Mouse (Mus musculus) neural tube, embryonic 14.5 days (tissue): Measurements from ENCODE around the gene Slc31a1. TPM values are rescaled to one million over a fixed set of nuclear protein-coding genes. Genes with fewer than 3 reads are reported as not detected.

ENCODE experiments used
- ATAC-seq: fragments of 200-750 bp; cut with Nextera tagmentation; 2 replicates; pipeline ENCODE4 v1.8.0; 2017; ENCODE audit warnings: low read depth, mild to moderate bottlenecking, moderate TSS enrichment, moderate library complexity
- H3K27ac ChIP-seq: fragments of 300-500 bp; sonication (generic); 2 replicates; pipeline ENCODE4 v1.5.1; 2014; ENCODE audit warnings: low read depth, mild to moderate bottlenecking, control low read depth, low read length, moderate library complexity, mixed read lengths
- H3K27me3 ChIP-seq: fragments of 300-500 bp; sonication (generic); 2 replicates; pipeline ENCODE4 v1.6.1; 2014; ENCODE audit warnings: low read length; ENCODE audit not compliant: control insufficient read depth, insufficient read depth
- H3K36me3 ChIP-seq: fragments of 300-500 bp; sonication (generic); 2 replicates; pipeline ENCODE4 v1.6.1; 2014; ENCODE audit warnings: low read length, mixed read lengths; ENCODE audit not compliant: control insufficient read depth, insufficient read depth
- H3K4me1 ChIP-seq: fragments of 300-500 bp; sonication (generic); 2 replicates; pipeline ENCODE4 v1.6.1; 2014; ENCODE audit warnings: low read length; ENCODE audit not compliant: control insufficient read depth, insufficient read depth
- H3K4me2 ChIP-seq: fragments of 300-500 bp; sonication (generic); 2 replicates; pipeline ENCODE4 v1.6.1; 2014; ENCODE audit warnings: mild to moderate bottlenecking, low read depth, low read length, control low read depth
- H3K4me3 ChIP-seq: fragments of 300-500 bp; sonication (generic); 2 replicates; pipeline ENCODE4 v1.5.1; 2014; ENCODE audit warnings: low read depth, low read length, control low read depth, mixed read lengths
- H3K9ac ChIP-seq: fragments of 300-500 bp; sonication (generic); replicated peaks from 2 replicates; pipeline ENCODE4 v1.6.1; 2014; ENCODE audit warnings: low read depth, mild to moderate bottlenecking, control low read depth, low read length, mixed read lengths
- H3K9me3 ChIP-seq: fragments of 300-500 bp; sonication (generic); 2 replicates; pipeline ENCODE4 v1.6.1; 2016; ENCODE audit warnings: low read length; ENCODE audit not compliant: control insufficient read depth
- WGBS: fragments of 180-500 bp; shearing (Covaris S2); extraction: QIAGEN DNeasy Blood & Tissue Kit; methylation state at CpG from one replicate; pipeline ENCODE4 v1.1.7; 2014; 5-methylcytosine and 5-hydroxymethylcytosine counted together
- polyA plus RNA-seq: library from polyadenylated mRNA; unstranded; fragments of >200 nt; fragmentation: Nextera tagmentation; extraction: Ambion mirVana; gene quantifications from 2 replicates; pipeline ENCODE4 v1.2.1, GENCODE M21; 2014

The Slc31a1 gene
- polyA plus RNA-seq, 1 experiment from 2014 or later = 26.3 TPM

DNA sequence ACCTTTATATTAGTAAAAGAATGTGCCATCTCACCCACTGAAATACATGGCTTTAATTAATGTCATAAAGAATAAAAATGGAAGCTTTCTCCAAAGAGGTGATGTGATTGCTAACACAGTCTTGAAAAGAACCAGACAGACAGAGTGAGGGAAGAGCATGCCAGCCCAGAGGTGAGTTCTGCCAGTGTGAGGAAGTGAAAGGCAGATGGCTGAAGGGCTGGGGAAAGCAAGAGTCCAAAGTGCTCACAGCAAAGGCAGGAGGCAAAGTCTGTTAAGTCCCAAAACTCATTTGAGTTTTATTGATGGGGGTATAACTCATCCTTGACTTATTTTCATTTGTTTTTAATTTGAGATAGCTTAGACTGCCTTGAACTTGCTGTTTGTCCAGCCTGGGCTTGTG lies 70.2 kb downstream of the Slc31a1 start:
- Histone ChIP-seq H3K9ac (no peak overlapping the region), H3K27me3 (no peaks in the 10 kb centered on the region), H3K4me1 (no peaks in the 10 kb centered on the region), H3K36me3 (no peaks in the 10 kb centered on the region), H3K27ac (no peak overlapping the region), H3K4me3 (no peak overlapping the region), H3K4me2 (no peak overlapping the region), H3K9me3 (no peaks in the 10 kb centered on the region)
- no peak for ATAC-seq

DNA sequence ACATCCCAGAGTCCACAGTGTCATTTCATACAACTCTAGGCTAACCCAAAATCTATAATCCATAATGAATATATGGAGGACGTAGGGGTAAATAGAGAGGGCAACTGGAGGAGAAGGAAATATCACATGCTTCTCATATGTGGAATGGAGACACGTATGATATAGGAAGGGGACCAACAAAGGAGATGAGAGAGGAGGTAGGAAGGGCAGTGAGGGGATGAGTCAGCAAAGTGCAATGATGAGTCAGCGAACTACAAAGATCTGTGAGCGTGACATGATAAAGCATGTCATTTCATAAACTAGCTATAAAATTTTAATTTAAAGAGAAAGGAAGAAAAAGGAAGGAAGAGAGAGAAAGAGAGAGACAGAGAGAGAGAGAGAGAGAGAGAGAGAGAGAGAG lies 71.0 kb downstream of the Slc31a1 start:
- WGBS = 91% methylated on average over 4 of the region's 4 CpGs
- no peaks in the 10 kb centered on the region for H3K9me3 ChIP-seq
- ATAC-seq = no peak
- H3K4me2 ChIP-seq = no peak overlapping the region
- H3K9ac ChIP-seq = no peak overlapping the region
- H3K4me1 ChIP-seq = no peaks in the 10 kb centered on the region
- no peak overlapping the region for H3K27ac ChIP-seq
- H3K27me3 ChIP-seq = no peaks in the 10 kb centered on the region
- no peak overlapping the region for H3K4me3 ChIP-seq
- no peaks in the 10 kb centered on the region for H3K36me3 ChIP-seq

DNA sequence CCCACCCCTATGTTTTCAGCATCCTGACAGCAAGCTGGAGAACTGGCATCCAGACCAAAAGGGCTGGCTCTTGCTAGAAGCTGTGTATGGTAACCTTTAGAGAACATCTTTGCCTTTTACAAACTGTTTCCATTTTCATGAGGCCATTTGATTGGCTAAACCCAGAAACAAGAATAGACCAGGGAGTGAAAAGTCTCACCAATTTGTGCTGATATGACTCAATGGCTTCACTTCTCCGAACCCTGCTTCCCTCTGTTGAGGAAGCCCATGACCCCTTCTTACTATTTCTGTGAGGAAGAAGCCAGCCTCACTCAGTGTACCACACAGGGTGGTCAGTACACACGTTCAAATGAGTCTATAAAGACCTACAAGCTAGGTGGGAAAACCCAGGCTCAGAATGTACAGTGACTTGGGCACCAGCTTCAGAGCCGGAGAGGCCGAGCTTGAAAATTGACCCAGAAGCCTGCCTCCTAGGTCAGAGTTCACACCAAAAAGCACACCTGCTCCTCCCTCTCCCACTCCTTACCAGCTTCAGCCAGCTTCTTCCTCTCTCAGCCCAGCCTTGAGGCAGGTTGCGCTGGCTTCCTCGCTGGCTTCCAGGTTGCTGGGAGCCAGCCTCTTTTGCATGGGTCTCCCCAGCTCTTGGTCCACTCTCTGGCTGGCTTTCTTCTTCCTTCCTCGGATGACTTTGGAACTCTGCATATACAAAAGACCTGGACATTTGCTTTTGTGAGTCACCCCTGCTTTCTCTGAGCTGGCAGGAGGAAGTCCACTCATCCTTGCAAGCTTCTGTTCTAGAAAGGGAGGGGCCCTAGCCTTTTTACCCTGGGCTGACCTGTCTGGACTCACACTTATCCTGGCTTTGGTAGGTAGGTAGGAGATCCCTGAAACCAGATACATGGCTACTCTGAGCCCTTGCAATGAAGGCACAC lies 73.7 kb downstream of the Slc31a1 start:
- Histone ChIP-seq H3K4me1 (no peaks in the 10 kb centered on the region), H3K27ac (no peak overlapping the region), H3K9me3 (no peaks in the 10 kb centered on the region), H3K4me2 (no peak overlapping the region), H3K4me3 (no peak overlapping the region), H3K36me3 (no peaks in the 10 kb centered on the region), H3K27me3 (no peaks in the 10 kb centered on the region), H3K9ac (no peak overlapping the region)
- ATAC-seq = no peak
- 81% methylated on average over 7 of the region's 7 CpGs for WGBS

DNA sequence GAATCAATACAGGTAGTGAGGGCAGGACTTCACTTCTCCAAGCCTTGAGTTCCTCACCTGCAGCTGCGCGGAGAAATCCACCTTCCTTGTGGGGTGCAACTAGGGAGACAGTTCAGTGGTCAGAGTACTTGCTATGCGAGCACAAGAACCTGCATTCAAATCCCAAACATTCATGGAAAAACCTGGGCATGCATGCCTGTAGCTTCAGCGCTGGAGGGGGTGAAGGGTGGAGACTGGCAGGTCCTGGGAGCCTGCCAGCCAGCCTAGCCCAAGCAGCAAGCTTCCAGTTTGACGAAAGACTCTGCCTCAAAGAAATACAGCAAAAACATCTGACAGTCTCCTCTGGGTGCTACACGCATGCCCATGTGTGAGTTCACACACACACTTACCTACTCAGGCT lies 74.6 kb downstream of the Slc31a1 start, which contains the start of gene Rnf183:
TSS of gene Rnf183 (minus strand) at position 172 of the 400 bp plus-strand sequence.
- 90% methylated on average over 6 of the region's 6 CpGs for WGBS

DNA sequence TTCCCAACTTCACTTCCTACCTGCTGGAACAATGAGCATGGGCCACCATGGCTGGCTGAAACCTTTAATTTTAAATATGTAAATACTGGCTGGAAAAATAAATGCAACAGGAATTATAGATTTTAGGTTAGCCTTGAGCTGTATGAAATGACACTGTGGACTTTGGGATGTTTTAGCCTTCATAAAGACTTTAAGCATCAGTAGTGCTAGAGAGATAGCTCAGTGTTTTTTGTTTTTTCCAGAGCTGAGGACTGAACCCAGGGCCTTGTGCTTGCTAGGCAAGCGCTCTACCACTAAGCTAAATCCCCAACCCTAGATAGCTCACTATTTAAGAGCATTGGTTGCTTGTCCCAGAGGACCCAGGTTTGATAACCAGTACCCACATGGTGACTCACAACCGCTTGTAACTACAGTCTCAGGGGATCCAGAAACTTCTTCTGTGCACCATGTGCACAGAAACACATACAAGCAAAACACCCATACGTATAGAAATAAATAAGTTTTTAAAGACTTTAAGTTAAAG lies 76.8 kb downstream of the Slc31a1 start:
- no peaks in the 10 kb centered on the region for H3K4me1 ChIP-seq
- 91% methylated on average over 3 of the region's 3 CpGs for WGBS
- no peaks in the 10 kb centered on the region for H3K27me3 ChIP-seq
- no peak for ATAC-seq
- no peak overlapping the region for H3K9ac ChIP-seq
- H3K4me3 ChIP-seq = no peak overlapping the region
- H3K9me3 ChIP-seq = no peaks in the 10 kb centered on the region
- no peaks in the 10 kb centered on the region for H3K36me3 ChIP-seq
- H3K27ac ChIP-seq = no peak overlapping the region
- no peak overlapping the region for H3K4me2 ChIP-seq

More for the DNA sequence above, 74.6 kb downstream of the Slc31a1 start, which contains the start of gene Rnf183:
- no peaks in the 10 kb centered on the region for H3K36me3 ChIP-seq
- no peaks in the 10 kb centered on the region for H3K9me3 ChIP-seq
- H3K4me1 ChIP-seq = no peaks in the 10 kb centered on the region
- no peak within 1 kb of the TSS for H3K9ac ChIP-seq
- H3K27ac ChIP-seq = no peak within 1 kb of the TSS
- H3K4me3 ChIP-seq = no peak within 1 kb of the TSS
- no peaks in the 10 kb centered on the region for H3K27me3 ChIP-seq
- no peak for ATAC-seq
- no peak within 1 kb of the TSS for H3K4me2 ChIP-seq

DNA sequence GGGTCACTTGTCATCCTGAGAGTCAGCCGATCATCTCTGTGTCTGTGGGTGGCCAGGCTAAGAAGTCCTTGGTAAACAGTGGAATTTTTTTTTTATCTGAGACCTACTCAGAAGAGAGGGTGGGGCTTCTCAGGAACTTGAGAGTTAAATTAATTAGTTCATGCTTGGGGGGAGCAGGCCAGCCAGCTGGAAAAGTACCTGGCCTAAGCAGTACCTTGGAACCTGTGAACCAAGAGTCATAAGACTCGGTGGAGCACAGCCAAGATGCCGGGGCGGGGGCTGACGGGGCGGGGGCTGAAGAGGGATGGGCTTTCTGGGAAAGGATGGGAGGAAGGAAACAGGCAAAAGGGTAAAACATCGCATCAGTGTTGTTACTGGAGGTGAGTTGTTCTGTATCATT lies 77.3 kb downstream of the Slc31a1 start:
- ATAC-seq = no peak
- Histone ChIP-seq H3K36me3 (no peaks in the 10 kb centered on the region), H3K4me3 (no peak overlapping the region), H3K9me3 (no peaks in the 10 kb centered on the region), H3K27ac (no peak overlapping the region), H3K4me2 (no peak overlapping the region), H3K4me1 (no peaks in the 10 kb centered on the region), H3K27me3 (no peaks in the 10 kb centered on the region), H3K9ac (no peak overlapping the region)
- WGBS = 84% methylated on average over 7 of the region's 7 CpGs

DNA sequence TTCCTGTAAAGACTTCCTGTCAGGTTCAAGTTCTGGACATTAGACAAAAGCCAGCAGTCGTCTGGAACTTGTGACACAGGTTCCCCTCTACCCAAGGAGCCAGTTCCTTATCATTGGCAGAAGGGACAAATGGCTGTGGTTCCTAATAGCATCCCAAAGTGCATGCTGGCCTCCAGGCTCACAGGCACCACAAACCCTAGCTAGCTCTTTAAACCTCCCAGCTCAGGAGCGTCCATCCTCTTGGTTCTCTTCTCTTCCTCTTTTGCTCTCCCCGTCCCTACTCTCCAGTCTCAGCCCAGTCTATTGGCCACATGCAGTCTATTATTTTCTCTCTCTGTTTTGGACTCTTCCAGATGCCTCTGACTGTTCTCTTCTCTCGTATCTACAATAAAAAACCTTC lies 79.3 kb downstream of the Slc31a1 start:
- H3K4me2 ChIP-seq = no peak overlapping the region
- H3K9me3 ChIP-seq = no peaks in the 10 kb centered on the region
- no peak overlapping the region for H3K27ac ChIP-seq
- H3K9ac ChIP-seq = no peak overlapping the region
- no peaks in the 10 kb centered on the region for H3K36me3 ChIP-seq
- H3K27me3 ChIP-seq = no peaks in the 10 kb centered on the region
- no peak overlapping the region for H3K4me3 ChIP-seq
- no peak for ATAC-seq
- WGBS = 77% methylated on average over 4 of the region's 4 CpGs
- no peaks in the 10 kb centered on the region for H3K4me1 ChIP-seq

DNA sequence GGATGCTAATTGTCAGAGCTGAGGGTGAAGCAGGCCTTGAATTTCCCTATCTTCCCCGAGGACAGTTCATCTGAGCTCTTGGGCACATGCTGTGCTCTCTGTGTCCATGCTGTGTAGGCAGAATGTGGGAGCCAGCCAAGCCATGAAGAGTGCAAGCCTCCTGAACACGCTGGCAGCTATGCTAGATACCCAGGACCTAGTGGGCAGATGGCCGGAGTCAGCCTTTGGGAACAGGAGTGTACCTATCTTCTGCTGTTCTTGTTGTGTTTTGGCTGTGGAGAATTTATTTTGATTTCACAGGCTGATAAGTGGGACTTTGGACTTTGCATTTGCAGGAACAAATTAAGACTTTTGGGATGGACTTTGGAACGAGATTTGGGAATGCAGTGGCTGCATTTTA lies 80.0 kb downstream of the Slc31a1 start:
- H3K4me3 ChIP-seq = no peak overlapping the region
- no peaks in the 10 kb centered on the region for H3K27me3 ChIP-seq
- no peaks in the 10 kb centered on the region for H3K4me1 ChIP-seq
- H3K9ac ChIP-seq = no peak overlapping the region
- ATAC-seq = no peak
- no peaks in the 10 kb centered on the region for H3K36me3 ChIP-seq
- H3K27ac ChIP-seq = no peak overlapping the region
- WGBS = 76% methylated on average over 4 of the region's 4 CpGs
- no peak overlapping the region for H3K4me2 ChIP-seq
- no peaks in the 10 kb centered on the region for H3K9me3 ChIP-seq

DNA sequence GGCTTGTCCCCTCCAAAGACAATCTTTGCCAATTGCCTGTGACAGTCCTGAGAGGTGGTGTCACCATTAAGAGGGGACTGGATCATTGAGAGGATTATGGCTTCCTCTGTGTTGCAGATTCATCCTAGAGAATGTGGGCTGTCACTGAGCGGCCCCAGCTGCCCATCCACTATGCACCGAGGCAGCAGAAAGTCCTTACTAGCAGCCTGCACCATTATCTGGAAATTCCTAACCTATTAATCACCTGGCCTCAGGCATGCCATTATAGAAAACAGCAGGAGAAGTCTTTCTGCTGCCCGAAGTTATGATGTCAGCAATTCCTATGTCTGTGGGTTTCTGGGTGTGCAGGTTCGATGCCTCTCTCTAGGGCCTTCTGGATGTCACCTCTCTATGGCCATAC lies 80.5 kb downstream of the Slc31a1 start:
- H3K9me3 ChIP-seq = no peaks in the 10 kb centered on the region
- H3K9ac ChIP-seq = no peak overlapping the region
- WGBS = 85% methylated on average over 4 of the region's 4 CpGs
- no peak overlapping the region for H3K27ac ChIP-seq
- no peak for ATAC-seq
- no peaks in the 10 kb centered on the region for H3K36me3 ChIP-seq
- H3K27me3 ChIP-seq = no peaks in the 10 kb centered on the region
- H3K4me3 ChIP-seq = no peak overlapping the region
- no peaks in the 10 kb centered on the region for H3K4me1 ChIP-seq
- H3K4me2 ChIP-seq = no peak overlapping the region
